Mouse (Mus musculus): ENCODE measurements at regions not wholly inside any gene's neighbourhood (a gene's known extent, or its start where the extent isn't known, plus 50 kb on each side); places are given as distances from the start of the nearest gene placed in this dataset.
"Not testable (repeated sequence)": the region's sequence is repeated elsewhere in the genome, so short reads cannot be mapped to it uniquely, and the experiment has no call there.

- DNase-seq (ENCODE audit: extremely low read depth, low read depth, low spot score): no peak
Observed at GRCm38 (mm10) chrX:76077781-76078180, 186.3 kb upstream of the Cldn34b3 start.

GRCm38 (mm10) chrX:76082670-76083069 is 181.4 kb upstream of the Cldn34b3 start:
- no peak for DNase-seq (ENCODE audit: extremely low read depth, low read depth, low spot score)

GRCm38 (mm10) chrX:76110763-76111474 is 153.2 kb upstream of the Cldn34b3 start:
- no peak for DNase-seq (ENCODE audit: extremely low read depth, low read depth, low spot score)

- no peak for DNase-seq (ENCODE audit: extremely low read depth, low read depth, low spot score)
Observed at GRCm38 (mm10) chrX:76116086-76116485, 148.0 kb upstream of the Cldn34b3 start.

GRCm38 (mm10) chrX:76116562-76116961 is 147.5 kb upstream of the Cldn34b3 start:
- DNase-seq (ENCODE audit: extremely low read depth, low read depth, low spot score): no peak

- no peak for DNase-seq (ENCODE audit: extremely low read depth, low read depth, low spot score)
Observed at GRCm38 (mm10) chrX:76120936-76121335, 143.2 kb upstream of the Cldn34b3 start.

- peak; percentile 11 for DNase-seq (ENCODE audit: extremely low read depth, low read depth, low spot score)
Observed at GRCm38 (mm10) chrX:76123355-76123754, 140.7 kb upstream of the Cldn34b3 start.

GRCm38 (mm10) chrX:76137729-76138128 is 126.4 kb upstream of the Cldn34b3 start:
- no peak for DNase-seq (ENCODE audit: extremely low read depth, low read depth, low spot score)

GRCm38 (mm10) chrX:76141022-76141421 is 123.1 kb upstream of the Cldn34b3 start:
- no peak for DNase-seq (ENCODE audit: extremely low read depth, low read depth, low spot score)

- not testable (repeated sequence) for DNase-seq (ENCODE audit: extremely low read depth, low read depth, low spot score)
Observed at GRCm38 (mm10) chrX:76174806-76175205, 89.3 kb upstream of the Cldn34b3 start.

GRCm38 (mm10) chrX:76181446-76182148 is 82.5 kb upstream of the Cldn34b3 start:
- DNase-seq (ENCODE audit: extremely low read depth, low read depth, low spot score): no peak

GRCm38 (mm10) chrX:76200607-76201006 is 63.5 kb upstream of the Cldn34b3 start:
- DNase-seq (ENCODE audit: extremely low read depth, low read depth, low spot score): no peak

- no peak for DNase-seq (ENCODE audit: extremely low read depth, low read depth, low spot score)
Observed at GRCm38 (mm10) chrX:76201366-76201765, 62.7 kb upstream of the Cldn34b3 start.
